Mouse (Mus musculus) C2C12 (cell line): ENCODE data around the gene Usp2.

ENCODE experiments used
- CTCF ChIP-seq: IDR thresholded peaks from one replicate; pipeline ENCODE4 v1.5.1; 2011; ENCODE audit not compliant: control insufficient read depth, insufficient read depth, insufficient read length
- FOSL1 ChIP-seq: IDR thresholded peaks from one replicate; pipeline ENCODE4 v1.8.0; 2011; ENCODE audit warnings: mild to moderate bottlenecking, low read length; ENCODE audit not compliant: poor library complexity, insufficient read depth, severe bottlenecking
- MAX ChIP-seq: IDR thresholded peaks from one replicate; pipeline ENCODE4 v1.6.1; 2011; ENCODE audit warnings: mild to moderate bottlenecking, control low read depth
- MYOG ChIP-seq: IDR thresholded peaks from one replicate; pipeline ENCODE4 v1.6.1; 2011; ENCODE audit not compliant: control insufficient read depth, insufficient read length; ENCODE audit errors: extremely low read depth
- USF1 ChIP-seq: IDR thresholded peaks from one replicate; pipeline ENCODE4 v1.6.1; 2011; ENCODE audit warnings: low read depth, mild to moderate bottlenecking, control low read depth, moderate library complexity

- TF ChIP-seq CTCF, result no peak
- no peak for TF ChIP-seq USF1
- TF ChIP-seq MYOG, result no peak
- no peak for TF ChIP-seq MAX
- no peak for TF ChIP-seq FOSL1
These were observed 66.5 kb downstream of the Usp2 start for GRCm38 (mm10) chr9:44133287-44133686.
